Mouse (Mus musculus) liver, embryonic 14.5 days (tissue): ENCODE measurements at regions not wholly inside any gene's neighbourhood (a gene's known extent, or its start where the extent isn't known, plus 50 kb on each side); places are given as distances from the start of the nearest gene placed in this dataset.

ENCODE experiments used
- CTCF ChIP-seq: IDR thresholded peaks from 2 replicates; pipeline ENCODE4 v1.5.1; 2016; ENCODE audit warnings: antibody characterized with exemption, low read depth, control low read depth
- EP300 ChIP-seq: IDR thresholded peaks from 2 replicates; pipeline ENCODE4 v1.6.1; 2016; ENCODE audit warnings: antibody characterized with exemption, low read depth

- TF ChIP-seq CTCF: no peak
- TF ChIP-seq EP300: no peak
These were observed 67.5 kb upstream of the Otx2 start for GRCm38 (mm10) chr14:48740942-48741602.
